Mouse (Mus musculus) CH12.LX (cell line): ENCODE results near the gene Lhx2. TPM values are rescaled to one million over a fixed set of nuclear protein-coding genes. Genes with fewer than 3 reads are reported as not detected.

ENCODE experiments used
- DNase-seq: peaks from one replicate; pipeline ENCODE4 v3.0.0-alpha.2; 2013; ENCODE audit errors: extremely low read depth
- H3K27ac ChIP-seq: 2 replicates; pipeline ENCODE4 v1.5.1; 2012; ENCODE audit warnings: low read depth, mild to moderate bottlenecking, control low read depth, moderate library complexity; ENCODE audit not compliant: insufficient read depth
- H3K27me3 ChIP-seq: replicated peaks from 2 replicates; pipeline ENCODE3; 2012; ENCODE audit warnings: inconsistent platforms
- H3K36me3 ChIP-seq, 2 experiments: replicated peaks in 1 of 2; 2 replicates each; pipeline versions ENCODE3 to v1.6.1; 2012; ENCODE audit warnings: inconsistent platforms in 1 of 2, low read length in 1 of 2, mild to moderate bottlenecking in 1 of 2, mixed read lengths in 1 of 2, moderate library complexity in 1 of 2; ENCODE audit not compliant: control insufficient read depth in 1 of 2, insufficient read depth in 1 of 2
- H3K4me1 ChIP-seq, 2 experiments: 2 replicates each; pipeline ENCODE4 v1.6.1; 2012; ENCODE audit warnings: inconsistent platforms in 1 of 2, moderate library complexity in 1 of 2; ENCODE audit not compliant: insufficient read depth in 2 of 2, control insufficient read depth in 1 of 2
- H3K4me2 ChIP-seq: 2 replicates; pipeline ENCODE4 v1.6.1; 2012; ENCODE audit warnings: low read depth, mild to moderate bottlenecking, control low read depth; ENCODE audit not compliant: poor library complexity, insufficient read depth, severe bottlenecking
- H3K4me3 ChIP-seq, 3 experiments: fragments of 150-350 bp in 1 of 3; sonication (generic) in 1 of 3; replicated peaks in 1 of 3; 2 replicates each; pipeline versions ENCODE3 to v1.5.1; 2011 to 2012; ENCODE audit warnings: low read depth in 2 of 3, low read length in 2 of 3, mild to moderate bottlenecking in 2 of 3, moderate library complexity in 2 of 3, control low read depth in 1 of 3, improper control_type of control experiment in 1 of 3, inconsistent platforms in 1 of 3, mixed read lengths in 1 of 3; ENCODE audit not compliant: poor library complexity in 1 of 3
- H3K79me2 ChIP-seq: replicated peaks from 2 replicates; pipeline ENCODE4 v1.6.1; 2012; ENCODE audit warnings: mild to moderate bottlenecking, moderate library complexity; ENCODE audit not compliant: control insufficient read depth, poor library complexity, insufficient read depth, severe bottlenecking; ENCODE audit errors: extremely low read depth
- H3K9ac ChIP-seq: 2 replicates; pipeline ENCODE4 v1.6.1; 2012; ENCODE audit warnings: low read depth, mild to moderate bottlenecking, control low read depth, moderate library complexity; ENCODE audit not compliant: insufficient read depth
- H3K9me3 ChIP-seq: replicated peaks from 2 replicates; pipeline ENCODE3; 2012; ENCODE audit warnings: low read length, inconsistent platforms, mixed read lengths
- CHD2 ChIP-seq: IDR thresholded peaks from 2 replicates; pipeline ENCODE4 v1.6.1; 2011; ENCODE audit warnings: low read length, improper control_type of control experiment
- CTCF ChIP-seq, 2 experiments: IDR thresholded peaks in 1 of 2; conservative IDR thresholded peaks in 1 of 2; 2 replicates each; pipeline ENCODE4 v1.5.1; 2011 to 2012; ENCODE audit warnings: low read depth in 2 of 2, low read length in 2 of 2, improper control_type of control experiment in 1 of 2, inconsistent platforms in 1 of 2, mild to moderate bottlenecking in 1 of 2, moderate library complexity in 1 of 2
- EP300 ChIP-seq: IDR thresholded peaks from 2 replicates; pipeline ENCODE4 v1.6.1; 2011; ENCODE audit warnings: low read length, improper control_type of control experiment
- IRF4 ChIP-seq: IDR thresholded peaks from 2 replicates; pipeline ENCODE4 v1.6.1; 2014; ENCODE audit warnings: low read depth, mild to moderate bottlenecking, inconsistent platforms, low read length, improper control_type of control experiment
- JUN ChIP-seq: IDR thresholded peaks from 2 replicates; pipeline ENCODE4 v1.6.1; 2011; ENCODE audit warnings: low read depth, mild to moderate bottlenecking, low read length, improper control_type of control experiment, moderate library complexity; ENCODE audit not compliant: insufficient read depth
- KAT2A ChIP-seq: IDR thresholded peaks from 2 replicates; pipeline ENCODE4 v1.6.1; 2012; ENCODE audit warnings: low read length, improper control_type of control experiment, inconsistent platforms; ENCODE audit not compliant: insufficient replicate concordance
- MAFK ChIP-seq: IDR thresholded peaks from 2 replicates; pipeline ENCODE4 v1.6.1; 2011; ENCODE audit warnings: low read length, improper control_type of control experiment; ENCODE audit not compliant: insufficient replicate concordance
- MAX ChIP-seq: IDR thresholded peaks from 2 replicates; pipeline ENCODE4 v1.6.1; 2011; ENCODE audit warnings: low read length, improper control_type of control experiment
- MAZ ChIP-seq: IDR thresholded peaks from 2 replicates; pipeline ENCODE4 v1.6.1; 2012; ENCODE audit warnings: low read depth, mild to moderate bottlenecking, inconsistent platforms, low read length, improper control_type of control experiment, moderate library complexity
- MEF2A ChIP-seq: IDR thresholded peaks from 2 replicates; pipeline ENCODE4 v1.6.1; 2014; ENCODE audit warnings: low read depth, mild to moderate bottlenecking, inconsistent platforms, low read length, improper control_type of control experiment, borderline replicate concordance
- MXI1 ChIP-seq: IDR thresholded peaks from 2 replicates; pipeline ENCODE4 v1.6.1; 2011; ENCODE audit warnings: mild to moderate bottlenecking, low read depth, low read length, improper control_type of control experiment
- NELFE ChIP-seq: IDR thresholded peaks from 2 replicates; pipeline ENCODE4 v1.6.1; 2011; ENCODE audit warnings: low read depth, low read length, improper control_type of control experiment
- PAX5 ChIP-seq: IDR thresholded peaks from 2 replicates; pipeline ENCODE4 v1.6.1; 2012; ENCODE audit warnings: low read length, inconsistent platforms, mixed read lengths
- POLR2A ChIP-seq: IDR thresholded peaks from 2 replicates; pipeline ENCODE4 v1.6.1; 2011; ENCODE audit warnings: low read depth, mild to moderate bottlenecking, improper control_type of control experiment, low read length
- RCOR1 ChIP-seq: conservative IDR thresholded peaks from 2 replicates; pipeline ENCODE4 v1.6.1; 2012; ENCODE audit warnings: low read depth, mild to moderate bottlenecking, inconsistent platforms, low read length, improper control_type of control experiment
- SMC3 ChIP-seq: IDR thresholded peaks from 2 replicates; pipeline ENCODE4 v1.6.1; 2011; ENCODE audit warnings: low read depth, low read length, improper control_type of control experiment
- TBP ChIP-seq: conservative IDR thresholded peaks from 2 replicates; pipeline ENCODE4 v1.6.1; 2011; ENCODE audit warnings: low read depth, low read length, improper control_type of control experiment
- TCF12 ChIP-seq: IDR thresholded peaks from 2 replicates; pipeline ENCODE4 v1.6.1; 2014; ENCODE audit warnings: low read depth, mild to moderate bottlenecking, inconsistent platforms, low read length, improper control_type of control experiment
- ZC3H11A ChIP-seq: IDR thresholded peaks from 2 replicates; pipeline ENCODE4 v1.6.1; 2012; ENCODE audit warnings: low read depth, mild to moderate bottlenecking, inconsistent platforms, low read length, improper control_type of control experiment
- ZKSCAN1 ChIP-seq: IDR thresholded peaks from 2 replicates; pipeline ENCODE4 v1.6.1; 2012; ENCODE audit warnings: low read depth, inconsistent platforms, low read length, improper control_type of control experiment, borderline replicate concordance
- ZMIZ1 ChIP-seq: IDR thresholded peaks from 2 replicates; pipeline ENCODE4 v1.6.1; 2012; ENCODE audit warnings: low read depth, mild to moderate bottlenecking, inconsistent platforms, low read length, improper control_type of control experiment
- ZNF384 ChIP-seq: IDR thresholded peaks from 2 replicates; pipeline ENCODE4 v1.6.1; 2012; ENCODE audit warnings: low read depth, low read length, improper control_type of control experiment, inconsistent platforms
- dilution Hi-C: fragments of 300-500 bp; cut with MboI; formaldehyde crosslinking; loops from 2 replicates; pipeline ENCODE4 v1.14.3; 2020; ENCODE audit warnings: low sequenced_read_pairs; ENCODE audit not compliant: extremely low pct_unique_long_range_greater_than_20kb, extremely low pct_ligation_motif_present
- in situ Hi-C: fragments of 300-500 bp; cut with MboI; formaldehyde crosslinking; loops from 3 replicates; pipeline ENCODE4 v1.14.3; 2019; ENCODE audit warnings: low sequenced_read_pairs, low pct_ligation_motif_present, low pct_unique_long_range_greater_than_20kb, mixed read lengths
- polyA plus RNA-seq: library from polyadenylated mRNA; unstranded; fragments of >175 nt; gene quantifications from 2 replicates; pipeline ENCODE4 v1.2.1, GENCODE M21; 2012; ENCODE audit warnings: low read depth; ENCODE audit not compliant: insufficient read length
- total RNA-seq, 2 experiments: library from RNA; depleted of rRNA; stranded (reverse); fragments of 300-350 nt in 1 of 2; fragments of >200 nt in 1 of 2; gene quantifications; 2 replicates each; pipeline ENCODE4 v1.2.3; 2012 to 2014

Lhx2 gene
- total and polyA plus RNA-seq, 3 experiments: 0.24 to 0.47 (median 0.34) TPM

- Histone ChIP-seq H3K27ac (no peak overlapping the region), H3K27me3 (no peaks in the 10 kb centered on the region), H3K4me3 (no peak overlapping the region), H3K36me3 (no peaks in the 10 kb centered on the region), H3K9me3 (no peaks in the 10 kb centered on the region), H3K79me2 (no peaks in the 10 kb centered on the region), H3K9ac (no peak overlapping the region), H3K4me1 (no peaks in the 10 kb centered on the region), H3K4me2 (no peak overlapping the region)
- DNase-seq: no peak
- in situ Hi-C loops: no loop called here
- TF ChIP-seq SMC3 (no peak), MAFK (no peak), TCF12 (no peak), EP300 (no peak), RCOR1 (no peak), ZKSCAN1 (no peak), CTCF (conservative IDR thresholded peaks at IDR 0.05 in 1 of 2, IDR thresholded peaks at IDR 0.05 in 1 of 2; ENCODE audit: low read depth in 2 of 2, low read length in 2 of 2) (no peak), IRF4 (no peak), MAX (no peak), PAX5 (no peak), ZC3H11A (no peak), POLR2A (no peak)
- dilution Hi-C loops: no loop called here
Observed at GRCm38 (mm10) chr2:38394977-38395868, 56.1 kb downstream of the Lhx2 start.

DNA sequence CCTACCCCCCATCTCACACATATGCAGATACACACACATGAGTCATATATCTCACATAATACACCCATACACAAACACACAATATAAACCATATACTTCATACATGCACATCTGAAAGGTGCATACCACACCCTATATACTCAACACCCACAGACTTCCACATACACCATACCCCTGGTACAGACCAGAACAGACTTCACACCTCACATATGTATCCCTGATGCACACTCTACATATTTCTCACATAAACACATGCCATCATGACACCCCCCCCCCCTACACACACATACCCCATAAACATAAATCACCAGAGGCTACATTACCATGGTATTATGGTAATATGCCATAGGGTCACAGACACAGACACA is 56.8 kb downstream of the Lhx2 start:
- dilution Hi-C loops: no loop called here
- H3K27me3 ChIP-seq: no peaks in the 10 kb centered on the region
- no peaks in the 10 kb centered on the region for H3K79me2 ChIP-seq

More for the DNA sequence above, 56.8 kb downstream of the Lhx2 start:
- TF ChIP-seq KAT2A (no peak), TBP (no peak), ZKSCAN1 (no peak), ZNF384 (no peak), SMC3 (no peak), MXI1 (no peak), JUN (no peak), MEF2A (no peak), MAZ (no peak), ZC3H11A (no peak), TCF12 (no peak), POLR2A (no peak), ZMIZ1 (no peak), CHD2 (no peak), RCOR1 (no peak), NELFE (no peak)
- no peak overlapping the region for H3K27ac ChIP-seq
- no peaks in the 10 kb centered on the region for H3K4me1 ChIP-seq
- no peak for DNase-seq
- H3K9me3 ChIP-seq: no peaks in the 10 kb centered on the region
- H3K36me3 ChIP-seq: no peaks in the 10 kb centered on the region
- H3K4me3 ChIP-seq: no peak overlapping the region
- in situ Hi-C loops: no loop called here
- H3K4me2 ChIP-seq: no peak overlapping the region
- H3K9ac ChIP-seq: no peak overlapping the region
